Mouse (Mus musculus) activated CD4-positive, CD25-positive, alpha-beta regulatory T cell, adult 4 months (primary cell): ENCODE results near the gene Tm4sf4. TPM values are rescaled to one million over a fixed set of nuclear protein-coding genes. Genes with fewer than 3 reads are reported as not detected.

Source experiments
- ATAC-seq: one replicate; pipeline ENCODE4 v1.8.0; 2017
- polyA plus RNA-seq, 2 experiments: library from polyadenylated mRNA; unstranded; fragments of 100-300 nt; shearing (Covaris generic); gene quantifications; one replicate each; pipeline ENCODE4 v1.2.1; 2017

Gene Tm4sf4
- polyA plus RNA-seq, 2 experiments from 2014 or later = not detected

- ATAC-seq = no peak
Observed at GRCm38 (mm10) chr3:57480640-57481039, 55.5 kb downstream of the Tm4sf4 start.

- no peak for ATAC-seq
Observed at GRCm38 (mm10) chr3:57481981-57482380, 56.9 kb downstream of the Tm4sf4 start.

GRCm38 (mm10) chr3:57486068-57486467 lies 61.0 kb downstream of the Tm4sf4 start:
- no peak for ATAC-seq

- no peak for ATAC-seq
Observed at GRCm38 (mm10) chr3:57487455-57488153, 62.5 kb downstream of the Tm4sf4 start.

Other genes with a start within 250 kb of the Tm4sf4 start
- under 1 TPM in 1 of 2 experiments, not detected in 1; 0.58 TPM for gene Tm4sf1, start 123.3 kb upstream of the Tm4sf4 start, polyA plus RNA-seq
- under 1 TPM in 1 of 2 experiments, not detected in 1; 0.09 TPM for gene Wwtr1, start 150.6 kb downstream of the Tm4sf4 start, polyA plus RNA-seq
- gene Commd2, start 226.4 kb downstream of the Tm4sf4 start, polyA plus RNA-seq = 10 to 100 TPM; 74.9 to 82.5 TPM